Mouse (Mus musculus): ENCODE results near the gene Magi1.

DNA sequence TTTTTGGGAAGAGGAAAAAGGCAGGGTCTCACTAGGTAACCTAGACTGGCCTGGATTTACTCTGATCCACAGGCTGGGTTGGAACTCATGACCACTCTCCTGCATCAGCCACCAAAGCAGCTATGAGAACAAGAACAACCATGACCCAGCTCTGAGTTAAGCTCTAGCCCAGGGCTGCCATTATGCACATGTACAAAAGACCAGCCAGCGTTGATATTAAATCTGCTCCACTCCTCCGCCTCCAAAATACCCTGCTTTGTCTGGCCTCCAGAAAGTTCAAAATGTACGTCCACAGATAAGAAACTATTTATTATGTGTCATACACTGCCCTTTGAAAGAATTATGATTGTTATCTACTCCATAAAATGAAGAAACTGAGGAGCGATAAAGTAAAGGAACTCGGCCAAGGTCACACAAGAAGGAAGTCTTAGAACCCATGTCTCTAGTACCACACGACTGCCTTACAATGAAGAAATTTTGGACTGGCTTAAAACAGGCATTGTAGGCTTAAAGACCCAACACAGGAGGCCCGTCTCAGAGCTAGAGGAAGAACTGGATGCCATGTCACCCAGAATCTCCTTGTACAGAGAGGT, 223.0 kb downstream of the Magi1 start:
- TF ChIP-seq CTCF (IDR thresholded peaks at IDR 0.05; ENCODE audit: insufficient read depth, low read depth, low read length) (no peak), POLR2A (IDR thresholded peaks at IDR 0.05; ENCODE audit: insufficient read depth, low read depth, low read length) (no peak)

Measured in olfactory bulb, adult 2 months (tissue).